Mouse (Mus musculus): ENCODE measurements around the gene Ccdc191.

Gene Ccdc191

DNA sequence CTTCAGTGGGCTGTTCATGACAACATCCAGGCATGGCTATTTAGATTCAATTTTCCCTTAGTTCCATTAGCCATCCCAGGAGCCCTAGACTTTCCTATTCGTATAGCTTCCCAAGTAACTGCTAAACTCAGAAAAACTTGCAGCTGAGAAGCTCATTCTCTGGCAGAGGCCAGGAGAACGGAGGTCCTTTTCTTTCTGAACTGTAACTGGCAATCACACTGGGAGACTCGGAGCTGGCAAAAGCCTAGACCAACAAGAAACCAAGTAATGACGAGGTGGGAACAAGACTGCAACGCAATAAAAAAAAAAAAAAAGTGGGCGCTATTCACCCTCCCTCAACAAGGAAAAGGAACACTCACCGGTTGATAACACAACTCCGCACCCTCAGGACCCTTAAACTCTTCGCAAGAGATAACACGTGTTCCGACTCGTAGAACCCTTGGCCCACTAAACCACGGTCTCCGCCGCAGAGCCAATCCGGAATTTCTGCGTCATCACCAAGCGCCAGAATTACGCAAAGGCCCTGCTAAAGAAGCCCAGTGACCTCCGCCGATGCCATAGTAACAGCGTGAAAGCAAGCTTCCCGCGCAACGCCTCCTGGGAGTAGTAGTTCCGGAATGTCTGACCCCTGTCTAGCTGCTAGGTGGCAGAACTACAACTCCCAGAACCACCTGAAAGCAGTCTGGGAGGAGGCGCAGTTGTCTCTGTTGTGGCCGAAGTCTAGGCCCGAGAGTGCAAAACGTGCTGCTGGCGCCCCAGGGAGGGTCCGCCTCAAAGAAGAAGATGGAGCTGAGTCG, at the start of gene Ccdc191:
Gene Ccdc191 (plus strand): TSS at position 593 of the 797 bp plus-strand sequence.
- DNase-seq (ENCODE audit: low spot score in 2 of 2) = peak; percentile 100

DNA sequence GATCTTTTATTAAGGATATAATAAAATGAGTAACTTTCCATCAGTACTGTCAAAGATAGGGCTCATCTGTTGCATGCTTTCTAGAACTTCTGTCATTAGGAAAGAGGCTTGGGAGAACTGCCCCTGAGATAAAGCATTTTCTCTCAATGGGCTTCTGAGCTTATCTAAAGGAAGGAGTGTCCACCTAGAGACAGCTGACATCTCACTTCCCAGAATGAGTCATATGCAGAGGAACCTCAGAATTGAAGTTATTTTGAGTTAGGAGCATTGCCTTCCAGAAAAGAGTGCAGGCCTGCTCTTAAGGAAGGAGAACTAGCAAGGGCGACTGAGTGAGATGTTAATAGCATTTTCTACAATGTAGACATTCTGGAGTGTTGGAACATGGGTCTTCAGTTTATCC, 48.4 kb upstream of the Ccdc191 start:
- no peak for DNase-seq (ENCODE audit: low spot score in 2 of 2)

DNA sequence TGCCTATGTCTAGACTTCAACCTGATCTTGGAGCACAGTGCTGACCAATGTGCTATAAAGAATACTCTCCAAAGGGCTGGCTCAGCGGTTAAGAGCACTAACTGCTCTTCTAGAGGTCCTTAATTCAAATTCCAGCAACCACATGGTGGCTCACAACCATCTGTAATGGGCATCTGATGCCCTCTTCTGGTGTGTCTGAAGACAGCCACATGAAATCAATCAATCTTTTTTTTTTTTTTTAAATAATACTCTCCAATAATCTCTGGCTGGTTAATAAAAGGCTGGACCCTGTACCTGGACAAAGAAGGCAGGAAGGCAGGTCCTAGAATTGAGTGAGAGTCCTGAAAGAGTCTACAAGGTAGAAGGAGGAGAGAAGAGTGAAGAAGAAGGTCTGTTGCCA, 39.8 kb upstream of the Ccdc191 start:
- no peak for DNase-seq (ENCODE audit: low spot score in 2 of 2)

DNA sequence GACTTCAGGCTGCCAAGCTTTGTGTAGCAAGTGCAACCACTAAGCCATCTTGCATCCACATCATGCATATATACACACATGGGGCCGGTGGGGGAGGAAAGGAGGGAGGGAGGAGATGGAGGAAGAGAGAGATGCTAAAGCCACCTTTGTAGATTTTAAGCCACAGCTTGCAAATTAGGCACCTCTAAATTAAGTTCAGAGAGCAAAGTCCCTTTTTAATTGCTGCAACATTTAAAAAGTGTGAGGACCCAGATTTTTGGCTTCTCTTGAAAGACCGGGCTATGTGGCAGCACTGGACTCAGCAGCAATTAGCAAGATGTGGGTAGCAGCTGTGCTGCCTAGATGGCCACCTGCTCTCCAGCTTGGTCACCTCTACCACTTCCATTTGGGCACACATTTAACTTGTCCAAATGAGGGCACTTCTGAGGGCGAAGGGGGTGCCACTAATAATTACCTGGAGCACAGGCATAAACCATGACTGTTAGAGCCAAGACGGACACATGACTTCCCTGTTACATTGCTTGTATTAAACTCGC, 30.6 kb upstream of the Ccdc191 start:
- no peak for DNase-seq (ENCODE audit: low spot score in 2 of 2)

DNA sequence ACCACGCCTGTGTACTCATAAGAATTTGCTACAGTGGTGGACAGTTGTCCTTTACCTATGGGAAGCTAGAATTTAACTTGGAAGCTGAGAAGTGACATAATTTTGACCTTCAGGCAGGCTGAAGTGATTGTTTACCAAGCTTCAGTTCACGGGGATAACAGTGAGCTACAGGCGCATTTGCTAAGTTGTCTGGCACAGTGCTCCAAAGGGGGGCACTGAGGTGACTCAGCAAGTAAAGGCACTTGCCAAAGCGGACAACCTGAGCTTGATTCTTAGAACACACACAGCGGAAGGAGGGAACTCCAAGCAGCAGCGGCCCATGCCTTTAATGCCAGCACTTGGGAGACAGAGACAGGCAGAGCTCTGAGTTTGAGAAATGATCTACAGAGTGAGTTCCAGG, 29.0 kb upstream of the Ccdc191 start:
- no peak for DNase-seq (ENCODE audit: low spot score in 2 of 2)

DNA sequence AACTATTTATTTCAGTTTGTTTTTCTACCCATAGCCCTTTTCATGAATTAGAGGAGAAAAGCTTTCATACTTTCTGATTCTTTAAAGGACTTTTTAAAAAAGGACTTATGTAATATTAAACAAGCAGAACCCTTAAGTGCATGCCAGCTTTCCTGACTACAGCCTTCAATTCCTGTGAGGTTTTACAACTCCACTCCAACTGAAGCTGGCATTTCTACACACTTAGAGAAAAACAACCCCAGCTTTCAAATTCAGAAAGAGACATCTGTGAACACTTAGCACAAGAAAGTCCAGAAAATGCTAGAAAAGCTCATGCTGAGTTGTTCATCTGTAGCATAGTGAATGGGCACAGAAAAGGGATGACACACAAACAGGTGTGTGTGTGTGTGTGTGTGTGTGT, 19.8 kb upstream of the Ccdc191 start:
- no peak for DNase-seq (ENCODE audit: low spot score in 2 of 2)

DNA sequence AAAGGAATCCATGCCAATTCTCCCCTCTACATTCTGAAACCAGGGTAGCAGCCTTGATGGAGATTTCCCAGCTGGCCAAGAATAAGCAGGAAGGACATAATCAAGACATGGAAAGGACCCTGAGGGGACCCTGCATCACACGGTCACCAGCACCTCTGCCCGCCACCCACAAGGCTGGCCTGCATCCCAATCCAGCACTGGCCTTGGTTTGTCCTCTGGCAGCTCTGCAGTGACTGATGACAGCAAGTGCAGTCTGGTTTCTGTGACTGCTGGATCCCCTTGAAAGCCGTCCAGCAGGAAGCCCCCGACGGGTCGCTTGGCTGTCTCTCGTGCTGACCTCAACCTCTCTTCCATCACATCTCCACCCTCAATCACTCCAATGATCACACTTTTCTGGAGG, 18.2 kb upstream of the Ccdc191 start:
- DNase-seq (ENCODE audit: low spot score in 2 of 2) = no peak

DNA sequence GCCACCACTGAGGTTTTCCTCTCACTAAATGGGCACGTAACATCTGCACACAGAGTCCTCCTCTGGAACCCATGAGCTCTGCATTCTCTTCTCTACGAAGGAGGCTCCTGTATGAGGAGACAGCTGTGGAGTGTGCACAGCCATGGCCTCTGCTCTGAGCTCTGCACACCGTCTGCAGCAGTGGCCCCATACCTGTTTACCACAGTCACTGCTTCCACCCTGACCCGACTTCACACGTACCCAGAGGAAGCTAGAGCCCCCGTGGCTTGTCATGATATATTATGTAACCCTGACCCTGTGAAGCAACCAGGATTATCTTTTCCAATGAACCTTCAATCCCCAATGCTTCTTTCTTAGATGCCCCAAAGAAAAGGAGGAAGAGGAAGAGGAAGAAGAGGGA, 9.8 kb upstream of the Ccdc191 start:
- no peak for DNase-seq (ENCODE audit: low spot score in 2 of 2)

DNA sequence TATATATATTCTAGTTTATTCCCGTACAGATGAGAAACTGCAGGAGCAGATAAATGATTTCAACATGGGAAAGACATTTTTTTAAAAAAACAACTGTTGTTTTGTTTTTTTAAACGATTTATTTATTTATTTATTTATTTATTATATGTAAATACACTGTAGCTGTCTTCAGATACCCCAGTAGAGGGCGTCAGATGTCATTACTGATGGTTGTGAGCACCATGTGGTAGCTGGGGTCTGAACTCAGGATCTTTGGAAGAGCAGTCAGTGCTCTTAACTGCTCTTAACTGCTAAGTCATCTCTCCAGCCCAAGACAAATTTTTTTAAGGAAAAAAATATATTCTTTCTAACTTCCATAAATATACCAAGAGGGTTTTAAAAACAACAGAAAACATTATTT, 8.0 kb upstream of the Ccdc191 start:
- no peak for DNase-seq (ENCODE audit: low spot score in 2 of 2)

DNA sequence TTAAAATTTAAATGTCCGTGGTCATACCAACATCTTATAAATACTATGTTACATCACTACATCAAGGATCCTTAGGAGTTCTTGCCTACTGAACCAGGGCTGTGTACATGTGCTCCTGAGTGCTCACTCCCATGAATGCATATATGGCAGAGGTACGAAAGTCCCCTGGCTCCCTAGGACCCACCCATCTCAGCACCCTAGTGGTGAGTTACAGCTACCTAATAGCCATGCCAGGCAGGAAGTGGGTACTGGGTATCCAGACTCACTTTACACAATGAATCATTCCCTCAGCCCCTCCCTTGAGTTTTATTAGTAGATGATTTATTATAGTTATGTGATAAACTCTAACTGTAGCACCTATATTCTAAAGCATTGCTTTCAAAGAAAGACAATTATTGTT, 7.3 kb upstream of the Ccdc191 start:
- no peak for DNase-seq (ENCODE audit: low spot score in 2 of 2)

DNA sequence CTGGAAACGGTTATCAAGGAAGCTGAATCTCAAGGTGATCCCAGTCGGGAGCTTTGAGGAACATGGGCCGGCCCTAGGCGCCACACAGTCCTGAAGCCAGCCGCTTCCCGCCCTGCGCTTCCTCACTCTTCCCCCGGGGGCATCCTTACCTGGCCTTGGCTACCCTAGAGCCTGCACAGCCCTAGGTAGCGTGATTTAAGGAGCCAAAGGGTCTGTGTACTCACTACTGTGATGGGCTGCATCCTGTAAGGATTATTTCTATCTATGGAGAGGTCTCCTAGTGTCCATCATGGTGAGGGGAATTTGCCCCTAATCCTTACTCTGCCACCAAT, 371 bp downstream of the Ccdc191 start:
- no peak for DNase-seq (ENCODE audit: low spot score in 2 of 2)

DNA sequence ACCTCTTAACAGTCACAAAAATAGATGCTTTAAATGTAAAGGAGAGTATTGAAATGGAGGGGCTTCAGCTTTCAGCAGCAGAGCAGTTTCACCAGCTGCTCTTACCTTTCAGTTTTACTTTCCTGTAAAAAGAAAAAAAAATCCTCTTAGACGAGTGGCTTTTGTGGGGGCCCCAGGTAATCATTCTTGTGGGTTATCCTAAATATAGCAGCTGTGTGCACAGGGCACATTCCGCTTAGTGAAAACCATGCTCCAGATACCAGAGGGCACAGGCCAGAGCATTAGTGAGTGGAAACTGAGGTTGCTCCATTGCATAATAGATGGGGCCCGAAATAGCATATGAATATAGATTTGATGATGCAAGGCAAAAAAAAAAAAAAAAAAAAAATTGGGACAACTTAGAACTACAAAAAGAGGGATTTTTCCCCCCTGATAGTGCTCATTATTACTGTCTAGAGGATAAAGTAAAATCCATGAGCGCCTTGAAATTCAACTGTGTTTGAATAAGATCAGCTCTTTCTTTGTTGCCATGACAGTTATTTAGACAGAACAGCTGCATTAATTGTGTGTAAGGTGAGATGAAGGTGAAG, 1.2 kb downstream of the Ccdc191 start:
- DNase-seq (ENCODE audit: low spot score in 2 of 2) = no peak

DNA sequence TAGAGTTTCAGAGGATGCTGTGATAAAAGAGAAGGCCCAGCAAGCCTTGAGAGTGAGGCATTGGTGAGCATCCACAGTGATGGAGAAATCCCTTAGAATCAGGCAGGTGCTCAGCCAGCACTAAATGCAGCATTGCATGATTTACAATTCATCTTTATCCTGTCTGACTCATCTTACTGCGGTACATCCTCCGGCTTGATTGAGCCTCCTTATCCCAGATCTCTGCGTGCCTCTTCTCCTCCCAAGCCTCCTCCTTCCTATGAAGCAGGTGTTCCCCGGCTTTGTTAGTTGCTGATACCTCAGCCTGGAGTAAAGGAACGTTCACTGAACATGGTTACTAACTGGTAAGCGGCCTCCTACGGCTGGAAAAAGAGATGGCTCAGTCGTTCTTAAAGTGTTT, 4.9 kb downstream of the Ccdc191 start:
- DNase-seq (ENCODE audit: low spot score in 2 of 2) = no peak

DNA sequence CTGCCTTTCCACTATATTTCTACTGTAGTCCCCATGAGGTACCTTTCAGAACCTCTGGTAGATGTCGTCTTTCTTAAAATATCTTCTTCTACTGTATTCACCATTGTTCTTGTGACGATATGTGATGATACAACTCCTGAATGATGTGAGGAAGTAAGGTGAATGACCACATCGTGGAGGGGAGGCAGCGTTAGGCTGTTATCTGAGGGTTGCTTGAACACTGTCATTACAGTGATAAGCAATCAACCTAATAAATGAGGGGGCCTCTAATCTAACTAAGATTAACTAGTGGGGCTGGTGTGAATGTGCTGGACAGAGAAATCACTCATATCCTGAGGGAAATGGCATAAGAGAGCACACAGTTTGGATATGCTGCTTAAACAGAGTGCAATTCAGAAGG, 10.5 kb downstream of the Ccdc191 start:
- no peak for DNase-seq (ENCODE audit: low spot score in 2 of 2)

DNA sequence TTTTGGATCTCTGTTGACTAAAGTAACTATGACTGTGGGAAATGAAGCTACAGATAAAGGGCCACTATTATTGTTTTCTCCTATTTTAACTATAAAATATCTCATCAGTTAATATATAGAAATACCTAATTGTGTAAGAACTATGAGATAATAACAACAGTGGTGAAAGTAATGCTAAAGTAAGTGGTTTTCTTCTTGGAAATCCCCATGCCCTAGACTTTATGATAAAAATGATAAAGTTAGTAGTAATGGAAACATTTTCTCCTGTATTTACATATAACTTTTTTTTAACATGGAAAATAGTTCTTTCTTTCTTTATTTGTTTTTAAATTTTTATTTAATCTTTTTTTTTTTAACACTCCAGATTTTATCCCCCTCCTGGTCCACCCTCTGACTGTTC, 11.0 kb downstream of the Ccdc191 start:
- DNase-seq (ENCODE audit: low spot score in 2 of 2) = no peak

DNA sequence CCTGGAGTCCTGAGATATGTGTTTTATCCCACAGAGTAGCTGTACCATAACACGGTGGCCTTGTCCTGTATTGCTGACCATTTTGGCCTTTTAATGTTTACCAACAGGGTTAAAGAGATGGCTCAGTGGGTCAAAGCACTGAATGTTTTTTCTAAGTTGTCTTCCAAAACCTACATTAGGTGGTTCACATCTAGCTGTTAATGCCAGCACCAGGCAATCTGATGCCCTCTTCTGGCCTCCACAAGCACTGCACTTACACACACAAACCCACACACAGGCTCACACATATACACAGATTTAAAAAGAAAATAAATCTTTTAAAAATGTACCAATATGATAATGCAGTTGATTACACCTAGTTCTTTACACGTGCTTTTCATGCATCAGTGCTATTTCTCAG, 19.3 kb downstream of the Ccdc191 start:
- no peak for DNase-seq (ENCODE audit: low spot score in 2 of 2)

DNA sequence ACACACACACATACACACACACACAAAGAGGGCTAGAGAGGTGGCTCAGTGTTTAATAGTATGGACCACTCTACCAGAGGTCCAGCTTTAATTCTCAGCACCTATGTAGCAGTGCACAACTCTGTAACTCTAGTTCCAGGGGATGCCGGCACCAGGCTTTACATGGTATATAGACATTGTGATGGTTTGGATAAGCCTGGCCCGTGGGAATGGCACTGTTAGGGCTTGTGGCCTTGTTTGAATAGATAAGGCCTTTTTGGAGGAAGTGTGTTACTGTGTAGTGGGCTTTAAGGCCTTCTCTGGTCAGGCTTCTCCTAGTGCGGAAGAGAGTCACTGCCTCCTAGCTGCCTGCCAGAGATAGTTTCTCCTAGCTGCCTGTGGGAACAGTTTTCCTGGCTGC, 29.3 kb downstream of the Ccdc191 start:
- DNase-seq (ENCODE audit: low spot score in 2 of 2) = no peak

DNA sequence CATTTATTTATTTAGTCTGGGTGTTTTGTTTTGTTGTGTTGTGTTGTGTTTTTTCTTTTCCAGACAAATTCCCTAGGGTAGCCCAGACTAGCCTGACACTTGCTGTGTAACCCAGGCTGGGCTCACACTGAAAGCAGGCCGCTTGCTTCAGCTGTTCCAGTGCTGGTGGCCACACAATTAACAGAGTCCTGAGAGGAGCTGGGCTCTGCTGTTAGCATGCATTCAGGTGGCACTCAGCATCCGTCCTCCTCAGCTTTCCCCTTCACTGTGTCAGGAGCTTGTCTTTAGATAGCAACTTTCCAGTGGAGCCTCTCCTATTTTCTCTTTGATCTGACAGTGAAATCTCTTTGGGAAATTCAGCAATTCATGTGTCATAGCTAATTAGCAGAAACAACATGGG, 32.4 kb downstream of the Ccdc191 start:
- no peak for DNase-seq (ENCODE audit: low spot score in 2 of 2)

DNA sequence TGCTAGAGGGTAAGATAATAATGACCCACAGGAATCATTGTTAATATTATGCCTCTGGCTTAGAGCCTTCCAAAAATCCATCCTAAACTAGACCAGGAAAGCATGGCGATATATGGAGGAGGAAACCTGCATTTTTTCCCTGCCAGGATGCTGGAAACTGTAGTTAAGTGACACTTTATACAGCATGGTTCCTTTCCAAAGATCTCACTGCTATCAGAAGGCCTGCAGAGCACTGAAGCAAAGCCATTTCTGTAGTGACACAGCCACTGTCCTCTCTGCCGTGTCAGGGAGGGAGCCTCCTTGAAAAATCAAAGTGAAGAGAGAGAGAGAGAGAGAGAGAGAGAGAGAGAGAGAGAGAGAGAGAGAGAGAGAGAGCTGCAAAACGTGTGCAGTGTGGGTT, 33.0 kb downstream of the Ccdc191 start:
- DNase-seq (ENCODE audit: low spot score in 2 of 2) = no peak

DNA sequence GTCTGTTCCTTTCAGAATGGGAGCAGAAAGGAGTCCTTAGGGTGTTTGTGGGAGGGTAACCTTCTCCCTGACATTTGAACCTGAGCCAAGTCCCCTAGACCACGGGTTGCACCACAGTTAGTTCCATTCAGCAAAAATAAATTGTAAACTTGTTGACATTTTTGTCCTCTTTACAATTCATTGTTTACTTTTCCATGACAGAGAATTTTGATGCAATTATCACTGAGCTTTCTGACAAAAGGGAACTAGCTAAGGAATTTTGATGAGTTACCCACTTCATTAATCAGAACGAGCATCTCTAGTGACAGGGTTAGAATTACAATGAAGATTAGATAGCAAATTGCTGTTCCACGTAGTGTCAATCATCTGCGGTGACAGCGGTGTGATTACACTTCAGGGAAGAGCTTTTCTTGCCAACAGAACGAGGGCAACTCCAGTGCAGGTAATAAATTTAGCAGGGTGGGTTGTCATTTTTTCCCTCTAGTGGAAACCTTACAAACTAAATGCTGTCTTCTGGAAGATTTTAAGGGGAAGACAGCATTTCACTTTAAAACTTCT, 35.5 kb downstream of the Ccdc191 start:
- DNase-seq (ENCODE audit: low spot score in 2 of 2) = no peak

DNA sequence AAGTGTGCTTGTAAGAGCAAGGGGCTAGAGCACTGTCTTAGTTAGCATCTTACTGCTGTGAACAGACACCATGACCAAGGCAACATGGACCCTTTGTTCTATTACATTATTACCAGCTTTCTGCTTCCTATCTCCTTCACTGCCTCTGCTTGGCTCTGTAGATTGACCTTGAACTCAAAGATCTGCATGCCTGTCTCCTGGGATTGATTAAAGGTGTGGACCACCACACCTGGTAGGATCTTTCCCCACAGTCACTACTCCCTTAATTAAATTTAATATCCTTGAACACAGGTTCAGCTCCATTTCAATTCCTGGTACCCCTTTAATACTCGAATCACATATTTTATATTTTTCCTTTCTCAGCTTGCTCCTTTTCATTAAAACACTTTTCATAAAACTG, 36.2 kb downstream of the Ccdc191 start:
- no peak for DNase-seq (ENCODE audit: low spot score in 2 of 2)

DNA sequence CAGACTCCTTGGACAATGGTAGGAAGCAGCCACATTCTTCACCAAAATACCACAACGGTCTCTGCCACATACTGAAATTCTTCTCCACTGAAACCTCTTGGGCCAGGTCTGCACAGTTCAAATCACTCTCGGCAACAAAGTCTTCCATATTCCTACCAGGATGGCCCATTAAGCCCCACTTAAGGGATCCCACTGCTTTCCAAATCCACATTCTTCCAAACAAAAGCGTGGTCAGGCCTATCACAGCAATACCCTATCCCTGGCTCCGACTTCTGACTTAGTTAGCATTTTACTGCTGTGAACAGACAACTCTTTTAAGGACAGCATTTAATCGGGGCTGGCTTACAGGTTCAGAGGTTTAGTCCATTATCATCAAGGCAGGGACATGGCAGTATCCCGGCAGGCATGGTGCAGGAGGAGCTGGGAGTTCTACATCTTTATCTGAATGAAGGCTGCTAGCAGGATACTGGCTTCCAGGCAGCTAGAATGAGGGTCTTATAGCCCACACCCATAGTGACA, 36.8 kb downstream of the Ccdc191 start, which contains the start of gene Qtrt2:
Gene Qtrt2 (minus strand): TSS at position 469 of the 519 bp plus-strand sequence.
- no peak for DNase-seq (ENCODE audit: low spot score in 2 of 2)

DNA sequence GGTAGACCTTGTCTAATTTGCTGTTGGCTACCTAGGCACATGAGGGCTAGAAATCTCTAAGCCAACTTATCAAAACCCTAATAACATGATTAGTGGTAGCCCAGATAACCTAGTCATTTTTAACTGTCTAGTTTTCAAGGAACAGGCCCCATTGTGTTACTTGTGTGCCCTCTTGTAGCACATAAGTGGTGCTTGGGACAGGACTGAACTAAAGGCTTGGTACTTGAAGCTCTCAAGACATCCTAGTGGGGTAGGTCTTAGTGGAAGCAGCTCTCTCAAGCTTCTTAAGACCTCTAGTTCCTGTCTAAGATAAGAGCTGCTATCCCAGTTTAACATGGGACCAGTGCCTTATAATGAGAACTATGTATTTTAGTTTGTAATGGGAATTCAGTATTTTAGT, 41.0 kb downstream of the Ccdc191 start:
- DNase-seq (ENCODE audit: low spot score in 2 of 2) = no peak
